Mouse (Mus musculus) CH12.LX (cell line): ENCODE results near the gene Rbm48.

Experiments
- CTCF ChIP-seq, 2 experiments: IDR thresholded peaks in 1 of 2; conservative IDR thresholded peaks in 1 of 2; 2 replicates each; pipeline ENCODE4 v1.5.1; 2011 to 2012; ENCODE audit warnings: low read depth in 2 of 2, low read length in 2 of 2, improper control_type of control experiment in 1 of 2, inconsistent platforms in 1 of 2, mild to moderate bottlenecking in 1 of 2, moderate library complexity in 1 of 2
- NELFE ChIP-seq: IDR thresholded peaks from 2 replicates; pipeline ENCODE4 v1.6.1; 2011; ENCODE audit warnings: low read depth, low read length, improper control_type of control experiment

- TF ChIP-seq CTCF (conservative IDR thresholded peaks at IDR 0.05 in 1 of 2, IDR thresholded peaks at IDR 0.05 in 1 of 2; ENCODE audit: low read depth in 2 of 2, low read length in 2 of 2): no peak
- TF ChIP-seq NELFE: no peak
Measured at GRCm38 (mm10) chr5:3546226-3546625, 50.2 kb downstream of the Rbm48 start.
